Mouse (Mus musculus) Patski (cell line): ENCODE measurements around the gene Dhx37. TPM values are rescaled to one million over a fixed set of nuclear protein-coding genes. Genes with fewer than 3 reads are reported as not detected.

Experiments
- ATAC-seq: fragments of 100-300 bp; one replicate; pipeline ENCODE4 v1.8.0; 2021
- CTCF ChIA-PET: fragments of 350-600 bp; sonication (Branson Sonifier 250); formaldehyde crosslinking; loops from one replicate; lab custom pipeline; 2022; ENCODE audit warnings: inconsistent platforms; lab: Charles Lee
- POLR2A ChIA-PET: fragments of 350-600 bp; sonication (Branson Sonifier 250); formaldehyde crosslinking; loops from one replicate; lab custom pipeline; 2022; ENCODE audit warnings: antibody characterized with exemption, inconsistent platforms; lab: Charles Lee
- DNase-seq: peaks from one replicate; pipeline ENCODE4 v3.0.0-alpha.2; 2011; ENCODE audit warnings: low read depth, low spot score
- H3K27me3 ChIP-seq: fragments of 371-371 bp; one replicate; pipeline ENCODE4 v1.5.1; 2021
- CTCF ChIP-seq: fragments of 100-300 bp; IDR thresholded peaks from one replicate; pipeline ENCODE4 v1.5.1; 2021
- in situ Hi-C: fragments of 300-500 bp; cut with MboI; formaldehyde crosslinking; loops from 3 replicates; pipeline ENCODE4 v1.11.1; 2018; ENCODE audit warnings: low pct_unique_long_range_greater_than_20kb, mixed read lengths
- polyA plus RNA-seq: library from polyadenylated mRNA; unstranded; gene quantifications from one replicate; pipeline ENCODE4 v1.2.3, GENCODE M21; 2021

The Dhx37 gene
- polyA plus RNA-seq: 42.0 TPM

GRCm38 (mm10) chr5:125433793-125434337, at the start of gene Dhx37:
Gene Dhx37, minus strand, starts transcription at chr5:125434121.
- in situ Hi-C loops: no loop called here

GRCm38 (mm10) chr5:125482474-125482873, 48.6 kb upstream of the Dhx37 start:
- no peaks in the 10 kb centered on the region for H3K27me3 ChIP-seq
- no peak for DNase-seq
- CTCF ChIA-PET: interaction anchor here (1.9 kb wide), 1 partner anchor 15 kb away, joined by 6 read pairs; no protein-coding TSS in a partner anchor
- ATAC-seq: no peak
- no peak for TF ChIP-seq CTCF
- in situ Hi-C loops: no loop called here
- POLR2A ChIA-PET: no interaction called here

More at GRCm38 (mm10) chr5:125433793-125434337, at the start of gene Dhx37:
- CTCF ChIA-PET: interaction anchor here (1.7 to 2.6 kb wide), 2 partner anchors 8 to 21 kb away, joined by 7 read pairs; partner anchors contain the start of gene Bri3bp
- TF ChIP-seq CTCF: no peak
- POLR2A ChIA-PET: interaction anchor here (0.5 to 1.4 kb wide), 3 partner anchors 8 to 27 kb away, joined by 3 to 6 read pairs (median 4); partner anchors contain the start of gene Bri3bp
- ATAC-seq: peak; percentile 95
- peak; percentile 79 for DNase-seq
- H3K27me3 ChIP-seq: no peaks in the 10 kb centered on the region

- CTCF ChIA-PET: no interaction called here
- in situ Hi-C loops: no loop called here
- no peak for TF ChIP-seq CTCF
- DNase-seq: no peak
- H3K27me3 ChIP-seq: no peaks in the 10 kb centered on the region
- ATAC-seq: no peak
- POLR2A ChIA-PET: no interaction called here
Observed at GRCm38 (mm10) chr5:125480434-125481231, 46.7 kb upstream of the Dhx37 start.

- no peaks in the 10 kb centered on the region for H3K27me3 ChIP-seq
- DNase-seq (no peak), ATAC-seq (no peak)
- no peak for TF ChIP-seq CTCF
- CTCF ChIA-PET: no interaction called here
- in situ Hi-C loops: loop anchor here (5.0 kb wide), 1 partner anchor 72 kb away; no protein-coding TSS in a partner anchor
- POLR2A ChIA-PET: no interaction called here
Observed at GRCm38 (mm10) chr5:125479376-125479775, 45.5 kb upstream of the Dhx37 start.

GRCm38 (mm10) chr5:125478037-125478436, 44.1 kb upstream of the Dhx37 start:
- in situ Hi-C loops: loop anchor here (5.0 kb wide), 1 partner anchor 71 kb away; no protein-coding TSS in a partner anchor
- H3K27me3 ChIP-seq: no peaks in the 10 kb centered on the region
- ATAC-seq: no peak
- no peak for DNase-seq
- POLR2A ChIA-PET: interaction anchor here (0.5 kb wide), 1 partner anchor 63 kb away, joined by 3 read pairs; no protein-coding TSS in a partner anchor
- TF ChIP-seq CTCF: no peak
- CTCF ChIA-PET: interaction anchor here (0.9 to 1.1 kb wide), 2 partner anchors 10 to 66 kb away, joined by 3 to 5 read pairs; no protein-coding TSS in a partner anchor

- DNase-seq (no peak), ATAC-seq (no peak)
- CTCF ChIA-PET: interaction anchor here (0.9 to 1.1 kb wide), 2 partner anchors 11 to 65 kb away, joined by 3 to 5 read pairs; no protein-coding TSS in a partner anchor
- in situ Hi-C loops: loop anchor here (5.0 kb wide), 1 partner anchor 70 kb away; no protein-coding TSS in a partner anchor
- no peak for TF ChIP-seq CTCF
- H3K27me3 ChIP-seq: no peaks in the 10 kb centered on the region
- POLR2A ChIA-PET: interaction anchor here (0.5 kb wide), 1 partner anchor 63 kb away, joined by 3 read pairs; no protein-coding TSS in a partner anchor
Observed at GRCm38 (mm10) chr5:125477533-125477932, 43.6 kb upstream of the Dhx37 start.

GRCm38 (mm10) chr5:125476799-125477198, 42.9 kb upstream of the Dhx37 start:
- no peaks in the 10 kb centered on the region for H3K27me3 ChIP-seq
- in situ Hi-C loops: loop anchor here (5.0 kb wide), 1 partner anchor 69 kb away; no protein-coding TSS in a partner anchor
- ChIA-PET CTCF (no interaction called here), POLR2A (interaction anchor here (1.0 to 1.4 kb wide), 2 partner anchors 51 to 88 kb away, joined by 3 to 4 read pairs; no protein-coding TSS in a partner anchor)
- TF ChIP-seq CTCF: no peak
- ATAC-seq (no peak), DNase-seq (no peak)

GRCm38 (mm10) chr5:125476286-125476625, 42.3 kb upstream of the Dhx37 start:
- DNase-seq: no peak
- TF ChIP-seq CTCF: no peak
- H3K27me3 ChIP-seq: no peaks in the 10 kb centered on the region
- in situ Hi-C loops: loop anchor here (5.0 kb wide), 1 partner anchor 69 kb away; no protein-coding TSS in a partner anchor
- ChIA-PET CTCF (interaction anchor here (1.0 kb wide), 1 partner anchor 12 kb away, joined by 3 read pairs; no protein-coding TSS in a partner anchor), POLR2A (interaction anchor here (0.8 to 1.6 kb wide), 4 partner anchors 11 to 88 kb away, joined by 3 to 6 read pairs (median 4); no protein-coding TSS in a partner anchor)
- no peak for ATAC-seq

GRCm38 (mm10) chr5:125475601-125476285, 41.8 kb upstream of the Dhx37 start, which contains the start of gene Aacs:
Gene Aacs, plus strand, starts transcription at chr5:125475814.
- no peak for TF ChIP-seq CTCF
- peak; percentile 84 for DNase-seq
- in situ Hi-C loops: loop anchor here (5.0 kb wide), 1 partner anchor 68 kb away; no protein-coding TSS in a partner anchor
- ATAC-seq: peak; percentile 91
- CTCF ChIA-PET: interaction anchor here (0.6 to 1.0 kb wide), 2 partner anchors 11 to 13 kb away, joined by 3 read pairs; no protein-coding TSS in a partner anchor
- POLR2A ChIA-PET: interaction anchor here (0.8 to 1.6 kb wide), 5 partner anchors 10 to 87 kb away, joined by 3 to 6 read pairs (median 4); no protein-coding TSS in a partner anchor
- no peaks in the 10 kb centered on the region for H3K27me3 ChIP-seq
